Mouse (Mus musculus) right cerebral cortex, adult 2 months (tissue): ENCODE data around the gene Dppa5a.
"Not testable (repeated sequence)": the region's sequence is repeated elsewhere in the genome, so short reads cannot be mapped to it uniquely, and the experiment has no call there.

Experiments used
- DNase-seq, 2 experiments: peaks; one replicate each; pipeline ENCODE4 v3.0.0; 2021 to 2022; ENCODE audit warnings: low spot score in 2 of 2

Dppa5a gene

GRCm38 (mm10) chr9:78367959-78368358 is at the start of gene Dppa5a:
Gene Dppa5a (minus strand): TSS chr9:78368177.
- DNase-seq = not testable (repeated sequence)

- DNase-seq = no peak
Measured at GRCm38 (mm10) chr9:78401596-78401995, 33.6 kb upstream of the Dppa5a start.

GRCm38 (mm10) chr9:78400570-78400969 is 32.6 kb upstream of the Dppa5a start:
- DNase-seq = no peak

GRCm38 (mm10) chr9:78396517-78396916 is 28.5 kb upstream of the Dppa5a start:
- no peak for DNase-seq

GRCm38 (mm10) chr9:78395630-78396351 is 27.8 kb upstream of the Dppa5a start, which contains the start of gene Ddx43:
Gene Ddx43 (plus strand): TSS chr9:78395777.
- peak; percentile 12 to 14 for DNase-seq

GRCm38 (mm10) chr9:78395244-78395629 is 27.3 kb upstream of the Dppa5a start:
- no peak for DNase-seq

GRCm38 (mm10) chr9:78394602-78395001 is 26.6 kb upstream of the Dppa5a start:
- DNase-seq = peak in 1 of 2 experiments; percentile 14

- DNase-seq = no peak
Measured at GRCm38 (mm10) chr9:78393741-78394140, 25.8 kb upstream of the Dppa5a start.

GRCm38 (mm10) chr9:78389981-78390380 is 22.0 kb upstream of the Dppa5a start:
- no peak for DNase-seq

GRCm38 (mm10) chr9:78386947-78387346 is 19.0 kb upstream of the Dppa5a start:
- no peak for DNase-seq

- DNase-seq = no peak
Measured at GRCm38 (mm10) chr9:78385893-78386292, 17.9 kb upstream of the Dppa5a start.

- DNase-seq = peak in 1 of 2 experiments; percentile 12
Measured at GRCm38 (mm10) chr9:78378113-78378785, 10.3 kb upstream of the Dppa5a start, which contains the start of gene Ooep. Gene Ooep (minus strand): TSS chr9:78378725.

GRCm38 (mm10) chr9:78377546-78377945 is 9.6 kb upstream of the Dppa5a start:
- no peak for DNase-seq

- no peak for DNase-seq
Measured at GRCm38 (mm10) chr9:78375486-78375885, 7.5 kb upstream of the Dppa5a start.

- no peak for DNase-seq
Measured at GRCm38 (mm10) chr9:78374885-78375389, 7.0 kb upstream of the Dppa5a start.

GRCm38 (mm10) chr9:78374397-78374796 is 6.4 kb upstream of the Dppa5a start:
- no peak for DNase-seq

GRCm38 (mm10) chr9:78372827-78373504 is 5.0 kb upstream of the Dppa5a start:
- no peak for DNase-seq

- DNase-seq = no peak
Measured at GRCm38 (mm10) chr9:78371441-78371840, 3.5 kb upstream of the Dppa5a start.

- no peak for DNase-seq
Measured at GRCm38 (mm10) chr9:78369786-78370185, 1.8 kb upstream of the Dppa5a start.

GRCm38 (mm10) chr9:78369349-78369748 is 1.4 kb upstream of the Dppa5a start:
- no peak for DNase-seq

- DNase-seq = no peak
Measured at GRCm38 (mm10) chr9:78368671-78369293, 805 bp upstream of the Dppa5a start.
